Mouse (Mus musculus): ENCODE measurements around the gene Ptk7. TPM values are rescaled to one million over a fixed set of nuclear protein-coding genes. Genes with fewer than 3 reads are reported as not detected.
"Not testable (repeated sequence)": the region's sequence is repeated elsewhere in the genome, so short reads cannot be mapped to it uniquely, and the experiment has no call there.

The Ptk7 gene
- polyA plus RNA-seq, 1 experiment from 2014 or later = 54.0 TPM

GRCm38 (mm10) chr17:46574535-46574934 lies 54.8 kb downstream of the Ptk7 start:
- Histone ChIP-seq H3K4me3 (ENCODE audit: low read depth, low read length) (no peak overlapping the region), H3K4me1 (replicated peaks; ENCODE audit: control insufficient read depth, insufficient read depth, low read length) (no peaks in the 10 kb centered on the region), H3K9me3 (ENCODE audit: control insufficient read depth, low read length) (no peaks in the 10 kb centered on the region), H3K4me2 (ENCODE audit: low read length) (no peak overlapping the region), H3K27me3 (replicated peaks; ENCODE audit: control insufficient read depth, insufficient read depth, low read length) (no peaks in the 10 kb centered on the region), H3K36me3 (ENCODE audit: control insufficient read depth, insufficient read depth, low read length) (peaks cover 97% of the 10 kb centered on the region), H3K9ac (ENCODE audit: low read length) (no peak overlapping the region), H3K27ac (ENCODE audit: low read depth) (no peak overlapping the region)
- DNase-seq (ENCODE audit: low spot score) (no peak), ATAC-seq (replicated peaks; ENCODE audit: low FRiP score, low TSS enrichment, low read depth) (no peak)
- 93% methylated on average over 7 of the region's 7 CpGs for WGBS

- H3K36me3 ChIP-seq (ENCODE audit: control insufficient read depth, insufficient read depth, low read length) = peaks cover 94% of the 10 kb centered on the region
- no peak for ATAC-seq (replicated peaks; ENCODE audit: low FRiP score, low TSS enrichment, low read depth)
- WGBS = 87% methylated on average over 11 of the region's 11 CpGs
Observed at GRCm38 (mm10) chr17:46571005-46571404, 58.3 kb downstream of the Ptk7 start.

GRCm38 (mm10) chr17:46559146-46559545 lies 70.2 kb downstream of the Ptk7 start:
- H3K9ac ChIP-seq (ENCODE audit: low read length) = no peak overlapping the region
- no peaks in the 10 kb centered on the region for H3K27me3 ChIP-seq (replicated peaks; ENCODE audit: control insufficient read depth, insufficient read depth, low read length)
- 92% methylated on average over 6 of the region's 6 CpGs for WGBS
- peaks cover 14% of the 10 kb centered on the region for H3K36me3 ChIP-seq (ENCODE audit: control insufficient read depth, insufficient read depth, low read length)
- no peak overlapping the region for H3K27ac ChIP-seq (ENCODE audit: low read depth)
- ATAC-seq (replicated peaks; ENCODE audit: low FRiP score, low TSS enrichment, low read depth) (no peak), DNase-seq (ENCODE audit: low spot score) (no peak)
- peaks cover 16% of the 10 kb centered on the region for H3K4me1 ChIP-seq (replicated peaks; ENCODE audit: control insufficient read depth, insufficient read depth, low read length)
- H3K4me3 ChIP-seq (ENCODE audit: low read depth, low read length) = no peak overlapping the region
- H3K4me2 ChIP-seq (ENCODE audit: low read length) = no peak overlapping the region
- no peaks in the 10 kb centered on the region for H3K9me3 ChIP-seq (ENCODE audit: control insufficient read depth, low read length)

More at GRCm38 (mm10) chr17:46571005-46571404, 58.3 kb downstream of the Ptk7 start:
- H3K27me3 ChIP-seq (replicated peaks; ENCODE audit: control insufficient read depth, insufficient read depth, low read length) = no peaks in the 10 kb centered on the region
- H3K4me1 ChIP-seq (replicated peaks; ENCODE audit: control insufficient read depth, insufficient read depth, low read length) = no peaks in the 10 kb centered on the region
- DNase-seq (ENCODE audit: low spot score) = no peak
- H3K4me3 ChIP-seq (ENCODE audit: low read depth, low read length) = no peak overlapping the region
- peak overlapping the region; percentile 34; the same call in 1 of the 2 replicates for H3K27ac ChIP-seq (ENCODE audit: low read depth)
- no peaks in the 10 kb centered on the region for H3K9me3 ChIP-seq (ENCODE audit: control insufficient read depth, low read length)
- no peak overlapping the region for H3K4me2 ChIP-seq (ENCODE audit: low read length)
- no peak overlapping the region for H3K9ac ChIP-seq (ENCODE audit: low read length)

- no peak for ATAC-seq (replicated peaks; ENCODE audit: low FRiP score, low TSS enrichment, low read depth)
- H3K9me3 ChIP-seq (ENCODE audit: control insufficient read depth, low read length) = no peaks in the 10 kb centered on the region
- H3K27me3 ChIP-seq (replicated peaks; ENCODE audit: control insufficient read depth, insufficient read depth, low read length) = no peaks in the 10 kb centered on the region
- no peak for DNase-seq (ENCODE audit: low spot score)
- H3K36me3 ChIP-seq (ENCODE audit: control insufficient read depth, insufficient read depth, low read length) = peaks cover 5% of the 10 kb centered on the region; the same call in 1 of the 2 replicates
- peaks cover 26% of the 10 kb centered on the region for H3K4me1 ChIP-seq (replicated peaks; ENCODE audit: control insufficient read depth, insufficient read depth, low read length)
- no peak overlapping the region for H3K4me2 ChIP-seq (ENCODE audit: low read length)
- no peak overlapping the region for H3K4me3 ChIP-seq (ENCODE audit: low read depth, low read length)
- peak overlapping the region; percentile 97 for H3K27ac ChIP-seq (ENCODE audit: low read depth)
- 89% methylated on average over 5 of the region's 5 CpGs for WGBS
- H3K9ac ChIP-seq (ENCODE audit: low read length) = no peak overlapping the region
Observed at GRCm38 (mm10) chr17:46558151-46558550, 71.2 kb downstream of the Ptk7 start.

GRCm38 (mm10) chr17:46557321-46557720 lies 72.0 kb downstream of the Ptk7 start:
- not testable (repeated sequence) for H3K9ac ChIP-seq (ENCODE audit: low read length)
- peak overlapping the region; percentile 97 for H3K27ac ChIP-seq (ENCODE audit: low read depth)
- H3K4me2 ChIP-seq (ENCODE audit: low read length) = peak overlapping the region; percentile 75

GRCm38 (mm10) chr17:46556584-46556945 lies 72.7 kb downstream of the Ptk7 start:
- H3K4me2 ChIP-seq (ENCODE audit: low read length) = peak overlapping the region; percentile 75
- DNase-seq (ENCODE audit: low spot score) = peak; percentile 86
- peak overlapping the region; percentile 93 for H3K4me3 ChIP-seq (ENCODE audit: low read depth, low read length)
- peak; percentile 20 for ATAC-seq (replicated peaks; ENCODE audit: low FRiP score, low TSS enrichment, low read depth)
- no peaks in the 10 kb centered on the region for H3K27me3 ChIP-seq (replicated peaks; ENCODE audit: control insufficient read depth, insufficient read depth, low read length)
- peak overlapping the region; percentile 98 for H3K9ac ChIP-seq (ENCODE audit: low read length)
- H3K27ac ChIP-seq (ENCODE audit: low read depth) = peak overlapping the region; percentile 97
- WGBS = under 1% methylated on average over 11 of the region's 11 CpGs
- no peaks in the 10 kb centered on the region for H3K9me3 ChIP-seq (ENCODE audit: control insufficient read depth, low read length)
- H3K4me1 ChIP-seq (replicated peaks; ENCODE audit: control insufficient read depth, insufficient read depth, low read length) = peaks cover 36% of the 10 kb centered on the region
- H3K36me3 ChIP-seq (ENCODE audit: control insufficient read depth, insufficient read depth, low read length) = peaks cover 10% of the 10 kb centered on the region

More at GRCm38 (mm10) chr17:46557321-46557720, 72.0 kb downstream of the Ptk7 start:
- H3K4me1 ChIP-seq (replicated peaks; ENCODE audit: control insufficient read depth, insufficient read depth, low read length) = peaks cover 32% of the 10 kb centered on the region
- not testable (repeated sequence) for ATAC-seq (replicated peaks; ENCODE audit: low FRiP score, low TSS enrichment, low read depth); H3K27me3 ChIP-seq (replicated peaks; ENCODE audit: control insufficient read depth, insufficient read depth, low read length); H3K9me3 ChIP-seq (ENCODE audit: control insufficient read depth, low read length); DNase-seq (ENCODE audit: low spot score); H3K4me3 ChIP-seq (ENCODE audit: low read depth, low read length); H3K36me3 ChIP-seq (ENCODE audit: control insufficient read depth, insufficient read depth, low read length)

- H3K4me3 ChIP-seq (ENCODE audit: low read depth, low read length) = peak within 1 kb of the TSS; percentile 93
- peak; percentile 93 for ATAC-seq (replicated peaks; ENCODE audit: low FRiP score, low TSS enrichment, low read depth)
- WGBS = under 1% methylated on average over 84 of the region's 87 CpGs
- H3K9me3 ChIP-seq (ENCODE audit: control insufficient read depth, low read length) = no peaks in the 10 kb centered on the region
- peak within 1 kb of the TSS; percentile 75 for H3K4me2 ChIP-seq (ENCODE audit: low read length)
- H3K27ac ChIP-seq (ENCODE audit: low read depth) = peak within 1 kb of the TSS; percentile 97
- peaks cover 36% of the 10 kb centered on the region for H3K4me1 ChIP-seq (replicated peaks; ENCODE audit: control insufficient read depth, insufficient read depth, low read length)
- no peaks in the 10 kb centered on the region for H3K27me3 ChIP-seq (replicated peaks; ENCODE audit: control insufficient read depth, insufficient read depth, low read length)
- H3K9ac ChIP-seq (ENCODE audit: low read length) = peak within 1 kb of the TSS; percentile 98
- H3K36me3 ChIP-seq (ENCODE audit: control insufficient read depth, insufficient read depth, low read length) = peaks cover 17% of the 10 kb centered on the region
- peak; percentile 96 for DNase-seq (ENCODE audit: low spot score)
Observed at GRCm38 (mm10) chr17:46555673-46556583, 73.4 kb downstream of the Ptk7 start, which contains the start of gene Srf. Gene Srf (minus strand): TSS chr17:46556175.

GRCm38 (mm10) chr17:46554977-46555672 lies 74.2 kb downstream of the Ptk7 start:
- Histone ChIP-seq H3K9ac (ENCODE audit: low read length) (peak overlapping the region; percentile 98), H3K27me3 (replicated peaks; ENCODE audit: control insufficient read depth, insufficient read depth, low read length) (no peaks in the 10 kb centered on the region), H3K4me3 (ENCODE audit: low read depth, low read length) (peak overlapping the region; percentile 93), H3K9me3 (ENCODE audit: control insufficient read depth, low read length) (no peaks in the 10 kb centered on the region), H3K4me1 (replicated peaks; ENCODE audit: control insufficient read depth, insufficient read depth, low read length) (peaks cover 36% of the 10 kb centered on the region), H3K27ac (ENCODE audit: low read depth) (peak overlapping the region; percentile 97), H3K4me2 (ENCODE audit: low read length) (peak overlapping the region; percentile 75), H3K36me3 (ENCODE audit: control insufficient read depth, insufficient read depth, low read length) (peaks cover 25% of the 10 kb centered on the region)
- no peak; the same call in 1 of the 2 replicates for ATAC-seq (replicated peaks; ENCODE audit: low FRiP score, low TSS enrichment, low read depth)
- peak; percentile 77 for DNase-seq (ENCODE audit: low spot score)
- under 1% methylated on average over 73 of the region's 75 CpGs for WGBS

Data from intestine, embryonic 14.5 days (tissue).